Mouse (Mus musculus): ENCODE results near the gene Atg2b.

Atg2b gene

DNA sequence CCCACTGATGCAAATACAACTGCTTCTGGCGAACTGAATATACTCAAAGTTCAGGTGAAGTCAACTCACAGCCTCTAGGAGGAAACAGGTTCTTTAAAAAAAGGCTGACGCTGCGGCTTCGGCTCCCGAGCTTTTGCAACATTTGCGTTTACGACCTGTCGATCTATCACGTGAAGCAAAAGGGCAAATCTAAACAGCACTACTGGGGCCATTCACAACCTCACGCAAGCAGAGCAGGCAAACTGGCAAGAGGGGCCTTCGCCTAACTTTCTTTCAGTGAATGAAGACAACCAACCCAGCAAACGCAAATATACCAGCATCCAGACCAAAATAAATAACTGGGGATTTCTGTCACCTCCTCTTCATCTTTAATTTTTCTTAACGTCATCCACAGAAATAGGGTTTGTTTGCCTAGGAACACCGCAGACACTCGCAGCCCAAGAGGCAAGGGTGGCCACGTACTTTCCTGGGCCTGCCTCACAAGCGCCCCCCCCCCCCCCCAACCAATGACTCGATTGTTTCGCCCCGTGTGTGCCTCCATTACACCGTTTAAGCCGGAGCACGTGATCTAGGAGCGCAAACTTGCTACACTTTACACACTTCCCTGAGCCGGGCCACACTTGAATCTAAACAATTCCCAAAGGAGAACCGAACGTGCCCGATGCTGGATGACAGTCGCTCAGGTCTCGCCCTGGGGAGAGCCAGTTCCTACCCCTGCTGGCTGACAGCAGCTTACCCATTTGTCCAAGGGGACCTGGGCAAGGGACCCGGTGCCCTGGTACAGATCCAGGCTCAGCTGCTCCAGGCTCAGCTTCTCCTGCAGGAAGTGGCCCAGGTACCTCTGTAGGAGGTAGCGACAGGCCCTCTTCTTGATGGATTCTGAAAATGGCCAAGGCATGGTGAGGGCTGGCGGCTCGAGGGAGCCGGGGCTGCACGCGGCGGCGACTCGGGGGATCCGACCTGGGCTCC lies 794 bp downstream of the Atg2b start, which contains the start of gene Gskip:
TSS of gene Gskip (plus strand) at position 897 of the 969 bp plus-strand sequence.
- peak; percentile 85 for DNase-seq (ENCODE audit: low read depth, low spot score)

DNA sequence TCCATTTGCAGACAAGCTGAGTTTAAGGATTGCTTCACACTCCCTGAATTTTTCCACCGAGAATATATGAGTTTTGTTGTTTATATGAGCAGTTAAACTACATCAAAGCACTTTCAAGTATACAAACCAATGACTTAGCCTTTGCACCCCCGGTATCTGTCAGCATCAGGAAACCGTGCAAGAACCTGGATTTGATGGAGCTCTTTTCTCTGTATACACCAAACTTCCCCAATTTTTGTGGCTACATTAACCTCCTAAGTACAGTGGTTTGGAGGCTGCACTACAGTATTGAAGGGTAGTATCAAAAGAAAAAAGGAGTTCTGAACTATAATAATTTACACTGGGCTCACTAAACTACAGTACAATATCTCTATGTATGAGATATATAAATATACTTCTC lies 6.2 kb downstream of the Atg2b start:
- DNase-seq (ENCODE audit: low read depth, low spot score): no peak

DNA sequence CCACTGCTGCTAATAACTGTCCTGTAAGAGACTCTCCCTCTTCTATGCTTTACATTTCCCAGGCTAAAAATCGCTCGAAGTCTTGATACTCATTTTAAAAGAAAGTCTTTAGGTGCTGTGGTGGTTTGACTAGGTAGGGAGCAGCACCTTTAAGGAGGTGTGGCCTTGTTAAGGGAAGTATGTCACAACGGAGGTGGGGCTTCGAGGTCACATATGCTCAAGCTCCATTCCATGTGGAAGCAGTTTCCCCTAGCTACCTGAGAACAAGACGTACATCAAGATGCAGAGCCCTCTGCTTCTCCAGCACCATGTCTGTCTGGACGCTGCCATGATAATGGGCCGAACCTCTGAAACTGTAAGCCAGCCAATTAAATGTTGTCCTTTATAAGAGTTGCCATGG lies 6.8 kb downstream of the Atg2b start:
- DNase-seq (ENCODE audit: low read depth, low spot score): no peak

- no peak for DNase-seq (ENCODE audit: low read depth, low spot score)
Observed at GRCm38 (mm10) chr12:105676274-105676673, 8.7 kb downstream of the Atg2b start.

GRCm38 (mm10) chr12:105655850-105656249 lies 29.2 kb downstream of the Atg2b start:
- DNase-seq (ENCODE audit: low read depth, low spot score): no peak

GRCm38 (mm10) chr12:105642770-105643321 lies 42.2 kb downstream of the Atg2b start:
- DNase-seq (ENCODE audit: low read depth, low spot score): no peak

GRCm38 (mm10) chr12:105637554-105637953 lies 47.5 kb downstream of the Atg2b start:
- peak; percentile 9 for DNase-seq (ENCODE audit: low read depth, low spot score)

GRCm38 (mm10) chr12:105636551-105636950 lies 48.5 kb downstream of the Atg2b start:
- DNase-seq (ENCODE audit: low read depth, low spot score): no peak

- DNase-seq (ENCODE audit: low read depth, low spot score): no peak
Observed at GRCm38 (mm10) chr12:105634374-105635067, 50.5 kb downstream of the Atg2b start.

DNA sequence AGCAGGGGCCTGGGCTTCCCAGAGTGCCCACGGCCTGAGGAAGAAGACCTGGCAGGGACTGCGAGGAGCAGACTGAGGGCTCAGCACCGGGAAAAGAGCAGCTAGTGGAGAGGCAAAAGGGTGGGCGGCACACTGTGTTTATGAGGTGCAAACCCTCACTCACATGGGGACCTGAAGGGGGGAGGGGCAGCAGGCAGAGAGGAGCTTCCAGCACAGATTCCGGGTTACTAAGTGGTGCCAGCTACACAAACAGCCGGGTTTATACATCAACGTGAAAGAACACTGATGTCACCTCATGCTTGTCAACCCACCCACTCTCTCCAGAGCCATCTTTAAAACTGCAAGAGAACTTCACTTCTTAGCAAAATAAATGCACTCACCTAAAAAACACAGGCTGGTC lies 59.2 kb downstream of the Atg2b start:
- no peak for DNase-seq (ENCODE audit: low read depth, low spot score)

GRCm38 (mm10) chr12:105622981-105623539 lies 62.0 kb downstream of the Atg2b start:
- DNase-seq (ENCODE audit: low read depth, low spot score): no peak

DNA sequence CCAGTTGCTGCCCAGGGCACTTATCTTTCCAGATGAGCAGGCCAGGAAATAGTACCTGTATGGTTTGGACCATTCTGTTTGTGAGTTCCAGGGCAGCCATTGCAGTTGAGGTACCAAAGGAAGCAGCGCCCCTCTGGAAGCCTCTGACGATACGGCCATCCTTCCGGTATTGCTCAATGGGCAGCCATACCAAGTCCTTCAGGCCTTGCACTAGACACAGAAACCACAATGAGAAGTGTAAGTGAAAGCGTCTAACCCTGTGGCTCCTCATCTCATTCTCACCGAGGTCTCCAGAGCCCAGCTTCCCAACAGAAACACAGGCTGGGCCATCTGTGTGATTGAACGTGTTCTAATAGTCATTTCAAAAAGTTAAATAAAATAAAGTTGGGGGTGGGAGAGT lies 63.0 kb downstream of the Atg2b start:
- no peak for DNase-seq (ENCODE audit: low read depth, low spot score)

DNA sequence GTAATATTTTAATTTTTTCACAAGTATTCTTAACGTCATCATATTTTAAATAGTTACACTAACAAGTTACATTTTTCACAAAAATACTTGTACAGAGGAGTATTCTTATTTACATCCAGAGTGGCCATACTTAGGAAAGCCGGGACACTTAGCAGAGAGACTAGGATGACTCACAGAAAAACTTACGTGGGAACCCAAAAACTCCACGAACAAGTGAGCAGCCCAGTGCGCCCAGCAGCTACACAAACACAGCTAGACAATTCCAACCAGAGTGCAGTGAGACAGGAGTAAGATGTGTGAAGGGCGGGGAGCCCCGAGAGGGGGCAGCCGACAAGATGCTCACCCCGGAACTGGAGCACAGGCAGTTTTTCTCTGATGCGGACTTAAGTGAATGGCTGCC lies 71.5 kb downstream of the Atg2b start:
- no peak for DNase-seq (ENCODE audit: low read depth, low spot score)

DNA sequence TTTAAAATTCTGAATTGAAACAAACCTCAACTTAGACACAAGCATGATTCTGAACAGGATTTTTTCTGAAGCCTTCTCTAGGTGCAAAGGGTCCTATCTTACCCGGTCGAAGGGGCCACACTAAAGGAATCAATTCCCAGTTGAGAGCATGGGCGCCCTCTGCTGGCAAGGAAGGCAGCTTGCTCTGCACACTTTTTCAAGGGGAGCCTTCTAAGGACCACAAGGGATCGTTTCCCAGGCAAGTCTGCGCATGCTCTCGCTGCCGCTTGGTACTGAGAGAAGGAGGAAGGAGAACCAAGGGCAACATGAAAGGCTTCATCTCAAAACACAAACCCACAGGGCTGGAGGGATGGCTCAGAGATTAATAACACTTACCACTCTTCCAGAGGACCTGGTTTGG lies 73.3 kb downstream of the Atg2b start:
- DNase-seq (ENCODE audit: low read depth, low spot score): peak; percentile 59

GRCm38 (mm10) chr12:105611045-105611444 lies 74.0 kb downstream of the Atg2b start:
- DNase-seq (ENCODE audit: low read depth, low spot score): no peak

DNA sequence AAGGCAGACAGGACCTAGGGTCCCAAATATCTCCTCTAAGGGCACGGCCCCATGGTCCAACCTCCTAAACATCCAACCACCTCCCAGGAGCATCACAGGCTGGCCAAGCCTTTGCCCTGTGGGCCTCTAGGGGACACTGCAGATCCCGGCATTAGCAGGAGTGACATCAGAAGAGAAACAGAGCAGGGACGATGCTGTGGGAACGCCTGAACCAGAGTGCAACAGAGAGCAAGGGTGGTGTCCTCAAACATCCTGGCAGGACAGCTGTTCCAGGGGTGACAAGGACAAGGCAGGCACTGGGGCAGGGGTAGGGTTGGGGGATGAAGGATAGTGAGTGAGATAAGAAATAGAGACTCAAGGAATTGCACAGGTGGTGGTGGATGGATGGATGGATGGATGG lies 78.1 kb downstream of the Atg2b start:
- DNase-seq (ENCODE audit: low read depth, low spot score): no peak

GRCm38 (mm10) chr12:105605212-105605611 lies 79.8 kb downstream of the Atg2b start:
- DNase-seq (ENCODE audit: low read depth, low spot score): no peak

GRCm38 (mm10) chr12:105603904-105604303 lies 81.1 kb downstream of the Atg2b start:
- DNase-seq (ENCODE audit: low read depth, low spot score): no peak

GRCm38 (mm10) chr12:105602581-105603210 lies 82.3 kb downstream of the Atg2b start, which contains the start of gene Bdkrb1:
Bdkrb1 (plus strand) TSS chr12:105603085.
- no peak for DNase-seq (ENCODE audit: low read depth, low spot score)

DNA sequence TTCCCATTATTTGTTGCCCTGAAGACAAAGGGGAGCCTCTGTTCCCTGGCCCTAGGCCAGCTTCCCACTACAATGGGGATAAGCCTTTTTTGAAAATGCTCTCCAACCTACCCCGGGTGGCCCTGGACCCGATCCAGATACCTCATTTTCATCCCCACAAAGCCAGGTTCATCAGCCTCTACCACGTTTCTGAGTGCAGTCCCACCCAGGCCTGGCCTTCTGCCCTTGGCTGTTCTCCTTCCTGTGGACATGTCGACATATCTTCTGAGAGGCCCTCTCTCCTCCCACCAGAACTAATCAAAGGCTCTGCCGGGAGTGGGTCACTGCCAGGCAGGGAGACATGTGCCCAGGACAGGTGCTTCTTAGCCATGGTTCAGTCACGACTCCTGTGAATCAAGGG lies 83.4 kb downstream of the Atg2b start:
- no peak for DNase-seq (ENCODE audit: low read depth, low spot score)

- no peak for DNase-seq (ENCODE audit: low read depth, low spot score)
Observed at GRCm38 (mm10) chr12:105599098-105599497, 85.9 kb downstream of the Atg2b start.
